Comparison of ENCODE assay signal across 14 mouse cellular contexts in genomic region chr10:94305526-94305925, GRCm38 (mm10). TPM values are rescaled to one million over a fixed set of nuclear protein-coding genes. Genes with fewer than 3 reads are reported as not detected.
A peak's percentile ranks its signal among the peaks of the same experiment; 100 is the strongest.
DNase-seq lines count a peak whose midpoint lies in the region; ATAC-seq and TF ChIP-seq lines count a peak whose summit lies in the region.
"Had no signal": no experiment of that assay in that cellular context is flagged by ENCODE, and none has a peak within 500 bp of the region (broad histone marks: within the 10 kb centered on the region; RNA-seq: fewer than 3 reads in every experiment).

No protein-coding gene starts in this region.

- H3K27me3 ChIP-seq in liver, embryonic 12.5 days (replicated peaks): peaks cover 6% of the 10 kb centered on the region
- H3K27me3 ChIP-seq in limb, embryonic 14.5 days (ENCODE audit: control insufficient read depth, insufficient read depth, low read length): no peaks in the 10 kb centered on the region
- H3K27me3 ChIP-seq in neural tube, embryonic 15.5 days (replicated peaks): no peaks in the 10 kb centered on the region
- H3K27me3 ChIP-seq: heart, embryonic 15.5 days had no signal

- H3K36me3 ChIP-seq in liver, embryonic 12.5 days: no peaks in the 10 kb centered on the region
- H3K36me3 ChIP-seq in limb, embryonic 14.5 days (ENCODE audit: control insufficient read depth, insufficient read depth, low read length): no peaks in the 10 kb centered on the region
- H3K36me3 ChIP-seq in neural tube, embryonic 15.5 days: no peaks in the 10 kb centered on the region
- H3K36me3 ChIP-seq: heart, embryonic 15.5 days had no signal

- no peaks in the 10 kb centered on the region for H3K4me1 ChIP-seq in liver, embryonic 12.5 days
- H3K4me1 ChIP-seq in limb, embryonic 14.5 days (ENCODE audit: control insufficient read depth, insufficient read depth, low read length): no peaks in the 10 kb centered on the region
- no peaks in the 10 kb centered on the region for H3K4me1 ChIP-seq in neural tube, embryonic 15.5 days
- H3K4me1 ChIP-seq: heart, embryonic 15.5 days had no signal

- H3K27ac ChIP-seq in liver, embryonic 12.5 days: no peak overlapping the region
- no peak overlapping the region for H3K27ac ChIP-seq in limb, embryonic 14.5 days (replicated peaks; ENCODE audit: low read depth, low read length)
- H3K27ac ChIP-seq in neural tube, embryonic 15.5 days (replicated peaks): no peak overlapping the region
- H3K27ac ChIP-seq: heart, embryonic 15.5 days; macrophage had no signal

- no peak for TF ChIP-seq POLR2A in limb, embryonic 14.5 days (IDR thresholded peaks at IDR 0.05; ENCODE audit: borderline replicate concordance, extremely low read depth, insufficient read depth, insufficient read length)

- H3K9ac ChIP-seq in liver, embryonic 12.5 days: no peak overlapping the region
- no peak overlapping the region for H3K9ac ChIP-seq in limb, embryonic 14.5 days (ENCODE audit: low read depth, low read length, severe bottlenecking)
- H3K9ac ChIP-seq in neural tube, embryonic 15.5 days (replicated peaks): no peak overlapping the region
- H3K9ac ChIP-seq: heart, embryonic 15.5 days had no signal

- intact Hi-C loops in left cerebral cortex, postnatal 4 days (cut with DNase I): no loop called here

- H3K9me3 ChIP-seq in liver, embryonic 12.5 days (replicated peaks): no peaks in the 10 kb centered on the region
- no peaks in the 10 kb centered on the region for H3K9me3 ChIP-seq in limb, embryonic 14.5 days (ENCODE audit: control insufficient read depth, low read length)
- H3K9me3 ChIP-seq in neural tube, embryonic 15.5 days (replicated peaks): no peaks in the 10 kb centered on the region
- H3K9me3 ChIP-seq: heart, embryonic 15.5 days had no signal

- no peak for ATAC-seq in liver, embryonic 12.5 days
- no peak for ATAC-seq in limb, embryonic 14.5 days (ENCODE audit: low FRiP score, low read depth)
- ATAC-seq in neural tube, embryonic 15.5 days (ENCODE audit: low FRiP score): no peak

- peak; percentile 32 for DNase-seq in liver
- peak; percentile 26 for DNase-seq in ES-CJ7 (ENCODE audit: low read depth, low spot score)
- DNase-seq in ZHBTc4 (ENCODE audit: low read depth, low spot score): peak; percentile 57
- DNase-seq in limb, embryonic 14.5 days (ENCODE audit: low spot score): peak; percentile 88
- no peak for DNase-seq in left cerebral cortex, postnatal 4 days
- DNase-seq in layer of hippocampus, adult 9-10 months (ENCODE audit: low spot score): no peak
- DNase-seq: cerebellum, adult 8-10 months had no signal

- H3K4me3 ChIP-seq in liver, embryonic 12.5 days: no peak overlapping the region
- H3K4me3 ChIP-seq in limb, embryonic 14.5 days (replicated peaks; ENCODE audit: low read length): no peak overlapping the region
- H3K4me3 ChIP-seq in neural tube, embryonic 15.5 days (replicated peaks): no peak overlapping the region
- H3K4me3 ChIP-seq: heart, embryonic 15.5 days had no signal

- H3K4me2 ChIP-seq in liver, embryonic 12.5 days: no peak overlapping the region
- no peak overlapping the region for H3K4me2 ChIP-seq in limb, embryonic 14.5 days (replicated peaks; ENCODE audit: low read depth, low read length, severe bottlenecking)
- no peak overlapping the region for H3K4me2 ChIP-seq in neural tube, embryonic 15.5 days
- H3K4me2 ChIP-seq: heart, embryonic 15.5 days had no signal

- WGBS in liver, embryonic 12.5 days (ENCODE audit: insufficient replicate concordance): 49% methylated on average over 5 of the region's 5 CpGs
- 45% methylated on average over 5 of the region's 5 CpGs for WGBS in limb, embryonic 14.5 days
- 66% methylated on average over 5 of the region's 5 CpGs for WGBS in neural tube, embryonic 15.5 days

RNA-seq across cellular contexts. Expression of gene Tmcc3, which starts 6.2 kb away (rescaled TPM):
- 3.3 and 3.7 TPM in 2 replicates for polyA plus RNA-seq in liver, embryonic 12.5 days (2016; fragmentation: Nextera tagmentation; extraction: Ambion mirVana)
- 10.5 and 10.7 TPM in 2 replicates for polyA plus RNA-seq in limb, embryonic 14.5 days (2012; rRNA removed)
- polyA plus RNA-seq in limb, embryonic 14.5 days (2014; fragmentation: Nextera tagmentation; extraction: Ambion mirVana): 17.5 and 18.2 TPM in 2 replicates
- 17.6 and 18.4 TPM in 2 replicates for polyA plus RNA-seq in neural tube, embryonic 15.5 days (2015; fragmentation: Nextera tagmentation; extraction: Ambion mirVana)
- total RNA-seq in left cerebral cortex, postnatal 4 days (2021): 10 to 100 TPM; 11.8 to 14.6 TPM

RNA-seq across cellular contexts. Expression of gene Gm4792, which starts 7.0 kb away (rescaled TPM):
- not detected in 2 replicates for polyA plus RNA-seq in liver, embryonic 12.5 days (2016; fragmentation: Nextera tagmentation; extraction: Ambion mirVana)
- polyA plus RNA-seq in limb, embryonic 14.5 days (2012; rRNA removed): 0.26 TPM in 1 of 2 replicates, not detected in the other
- not detected in 2 replicates for polyA plus RNA-seq in limb, embryonic 14.5 days (2014; fragmentation: Nextera tagmentation; extraction: Ambion mirVana)
- polyA plus RNA-seq in neural tube, embryonic 15.5 days (2015; fragmentation: Nextera tagmentation; extraction: Ambion mirVana): 0.20 and 0.24 TPM in 2 replicates
- total RNA-seq in left cerebral cortex, postnatal 4 days (2021): not detected
- total RNA-seq: layer of hippocampus, postnatal 10 days; neutrophil, adult 5-6 weeks had no signal
- polyA plus RNA-seq: forebrain, embryonic 11.5 days; heart, embryonic 15.5 days; macrophage had no signal

Comparison
In these comparisons a context has a peak if more than half of its experiments do, and no peak if none do; other contexts are left out.
1. DNase-seq: peak in liver (single experiment), ES-CJ7 (single experiment), ZHBTc4 (single experiment) and limb, embryonic 14.5 days (single experiment); none in left cerebral cortex, postnatal 4 days (single experiment) and layer of hippocampus, adult 9-10 months (single experiment).